ENCODE assay signal across 20 mouse cellular contexts in the genomic region with DNA sequence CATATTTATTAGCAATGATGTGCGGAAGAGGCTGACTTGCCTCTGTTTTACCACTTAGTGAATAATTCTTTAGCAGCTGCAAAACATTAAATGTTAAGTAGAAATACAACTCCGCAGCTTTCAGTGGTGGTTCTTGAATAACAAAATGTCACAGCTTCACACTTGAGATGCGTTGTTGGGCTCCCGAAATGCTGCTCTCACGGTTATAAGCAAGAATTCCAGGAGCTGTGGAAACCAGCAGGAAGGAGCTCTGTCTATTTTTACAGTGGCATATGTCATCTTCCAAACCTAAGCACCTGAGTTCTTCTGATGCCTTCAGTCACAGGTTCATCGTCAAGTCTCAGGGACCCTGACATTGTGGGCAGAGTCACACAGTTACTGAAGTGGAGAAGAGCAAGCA.
A peak's percentile ranks its signal among the peaks of the same experiment; 100 is the strongest.
DNase-seq lines count a peak whose midpoint lies in the region; ATAC-seq and TF ChIP-seq lines count a peak whose summit lies in the region.
"Had no signal": no experiment of that assay in that cellular context is flagged by ENCODE, and none has a peak within 500 bp of the region (broad histone marks: within the 10 kb centered on the region; RNA-seq: fewer than 3 reads in every experiment).

No protein-coding gene starts in this region.

- no peak for TF ChIP-seq CTCF in midbrain, postnatal 0 days (IDR thresholded peaks at IDR 0.05)
- TF ChIP-seq CTCF in brain, embryonic 14.5 days (IDR thresholded peaks at IDR 0.05; ENCODE audit: borderline replicate concordance, extremely low read depth, insufficient read depth, insufficient read length) = no peak

- no peak overlapping the region for H3K9ac ChIP-seq in midbrain, embryonic 15.5 days
- H3K9ac ChIP-seq in midbrain, postnatal 0 days (replicated peaks; ENCODE audit: low read length, poor library complexity, severe bottlenecking) = no peak overlapping the region
- H3K9ac ChIP-seq: embryonic facial prominence, embryonic 12.5 days; embryonic facial prominence, embryonic 15.5 days; hindbrain, embryonic 12.5 days; hindbrain, embryonic 15.5 days had no signal

- H3K36me3 ChIP-seq in midbrain, embryonic 15.5 days (replicated peaks) = no peaks in the 10 kb centered on the region
- H3K36me3 ChIP-seq in midbrain, postnatal 0 days (ENCODE audit: insufficient read depth, low read length) = no peaks in the 10 kb centered on the region
- H3K36me3 ChIP-seq: embryonic facial prominence, embryonic 12.5 days; embryonic facial prominence, embryonic 15.5 days; hindbrain, embryonic 12.5 days; hindbrain, embryonic 15.5 days had no signal

- H3K27me3 ChIP-seq in midbrain, embryonic 15.5 days (replicated peaks) = no peaks in the 10 kb centered on the region
- no peaks in the 10 kb centered on the region for H3K27me3 ChIP-seq in midbrain, postnatal 0 days (ENCODE audit: insufficient read depth, low read length)
- H3K27me3 ChIP-seq: embryonic facial prominence, embryonic 12.5 days; embryonic facial prominence, embryonic 15.5 days; hindbrain, embryonic 12.5 days; hindbrain, embryonic 15.5 days had no signal

- H3K4me2 ChIP-seq in midbrain, embryonic 15.5 days = no peak overlapping the region
- H3K4me2 ChIP-seq in midbrain, postnatal 0 days (ENCODE audit: low read depth, low read length, poor library complexity, severe bottlenecking) = no peak overlapping the region
- H3K4me2 ChIP-seq: embryonic facial prominence, embryonic 12.5 days; embryonic facial prominence, embryonic 15.5 days; heart, embryonic 11.5 days; hindbrain, embryonic 12.5 days; hindbrain, embryonic 15.5 days had no signal

- 0 out of 2 replicates have a peak overlapping the region, but pooled peaks have one; percentile 15 for H3K27ac ChIP-seq in midbrain, embryonic 15.5 days
- H3K27ac ChIP-seq in midbrain, postnatal 0 days (ENCODE audit: low read depth, low read length) = no peak overlapping the region
- H3K27ac ChIP-seq: embryonic facial prominence, embryonic 12.5 days; embryonic facial prominence, embryonic 15.5 days; gastrocnemius, adult 2 months; hindbrain, embryonic 12.5 days had no signal

- no peak for TF ChIP-seq POLR2A in brain, embryonic 14.5 days (IDR thresholded peaks at IDR 0.05; ENCODE audit: borderline replicate concordance, extremely low read depth, insufficient read depth, insufficient read length, poor library complexity, severe bottlenecking)

- peak; percentile 35; the same call in 1 of the 2 replicates for ATAC-seq in frontal cortex, adult (ENCODE audit: low TSS enrichment)
- ATAC-seq in midbrain, embryonic 15.5 days (replicated peaks) = no peak
- ATAC-seq in midbrain, postnatal 0 days (ENCODE audit: low FRiP score) = no peak
- ATAC-seq: CD4-positive, CD25-positive, alpha-beta regulatory T cell, adult 4 months; forebrain, embryonic 14.5 days had no signal

- H3K9me3 ChIP-seq in midbrain, embryonic 15.5 days = no peaks in the 10 kb centered on the region
- no peaks in the 10 kb centered on the region for H3K9me3 ChIP-seq in midbrain, postnatal 0 days (ENCODE audit: low read length)
- H3K9me3 ChIP-seq: embryonic facial prominence, embryonic 12.5 days; embryonic facial prominence, embryonic 15.5 days; hindbrain, embryonic 12.5 days; hindbrain, embryonic 15.5 days had no signal

- no peak overlapping the region for H3K4me3 ChIP-seq in midbrain, embryonic 15.5 days
- H3K4me3 ChIP-seq in midbrain, postnatal 0 days (ENCODE audit: low read depth, low read length) = no peak overlapping the region
- H3K4me3 ChIP-seq: embryonic facial prominence, embryonic 12.5 days; embryonic facial prominence, embryonic 15.5 days; gastrocnemius, adult 2 months; hindbrain, embryonic 12.5 days; hindbrain, embryonic 15.5 days had no signal

- peaks cover 10% of the 10 kb centered on the region for H3K4me1 ChIP-seq in midbrain, embryonic 15.5 days
- no peaks in the 10 kb centered on the region for H3K4me1 ChIP-seq in midbrain, postnatal 0 days (ENCODE audit: insufficient read depth, low read length)
- H3K4me1 ChIP-seq: embryonic facial prominence, embryonic 12.5 days; embryonic facial prominence, embryonic 15.5 days had no signal

- 76% methylated on average over 6 of the region's 6 CpGs for WGBS in midbrain, embryonic 15.5 days
- 73% methylated on average over 6 of the region's 6 CpGs for WGBS in midbrain, postnatal 0 days

- no peak for DNase-seq in frontal cortex, postnatal 25 days (ENCODE audit: low spot score in 2 of 2)
- no peak for DNase-seq in midbrain, postnatal 0 days (ENCODE audit: low spot score)
- DNase-seq in brain, embryonic 14.5 days (ENCODE audit: low read depth) = peak; percentile 41
- DNase-seq in spleen, postnatal 4 days (ENCODE audit: low spot score in 2 of 2) = no peak
- DNase-seq: adrenal gland, adult 2 months; adrenal gland, postnatal 14 days; cerebellum, adult 11 months; cerebellum, adult 8-10 months; gastrocnemius, adult 2 months; gastrocnemius, postnatal 14 days; heart, adult 11 months had no signal
